Mouse (Mus musculus): Measurements from ENCODE around the gene Vwa7. TPM values are rescaled to one million over a fixed set of nuclear protein-coding genes. Genes with fewer than 3 reads are reported as not detected.

Gene Vwa7
- polyA plus RNA-seq, 1 experiment from 2014 or later = 0.12 TPM

GRCm38 (mm10) chr17:35049561-35050016 is 33.2 kb downstream of the Vwa7 start, which contains the start of gene Clic1:
Gene Clic1, plus strand, starts transcription at chr17:35049966.
- Histone ChIP-seq H3K9ac (ENCODE audit: low read depth, low read length) (peak within 1 kb of the TSS; percentile 92), H3K4me2 (replicated peaks; ENCODE audit: low read depth) (peak within 1 kb of the TSS; percentile 94), H3K36me3 (ENCODE audit: control insufficient read depth, insufficient read depth) (peaks cover 23% of the 10 kb centered on the region), H3K27ac (ENCODE audit: low read depth, low read length) (peak within 1 kb of the TSS; percentile 97), H3K9me3 (ENCODE audit: control insufficient read depth) (no peaks in the 10 kb centered on the region), H3K4me3 (ENCODE audit: low read depth, low read length) (peak within 1 kb of the TSS; percentile 69), H3K4me1 (replicated peaks; ENCODE audit: control insufficient read depth, insufficient read depth, low read length) (peaks cover 17% of the 10 kb centered on the region), H3K27me3 (replicated peaks; ENCODE audit: control insufficient read depth, insufficient read depth, low read length) (no peaks in the 10 kb centered on the region)
- ATAC-seq = peak; percentile 5; the same call in 1 of the 2 replicates
- TF ChIP-seq CTCF (IDR thresholded peaks at IDR 0.05; ENCODE audit: low read depth) = peak; percentile 67
- under 1% methylated on average over 11 of the region's 11 CpGs for WGBS

GRCm38 (mm10) chr17:35050126-35050750 is 33.9 kb downstream of the Vwa7 start:
- peaks cover 17% of the 10 kb centered on the region for H3K4me1 ChIP-seq (replicated peaks; ENCODE audit: control insufficient read depth, insufficient read depth, low read length)
- peak overlapping the region; percentile 94 for H3K4me2 ChIP-seq (replicated peaks; ENCODE audit: low read depth)
- no peaks in the 10 kb centered on the region for H3K9me3 ChIP-seq (ENCODE audit: control insufficient read depth)
- no peaks in the 10 kb centered on the region for H3K27me3 ChIP-seq (replicated peaks; ENCODE audit: control insufficient read depth, insufficient read depth, low read length)
- WGBS = under 1% methylated on average over 27 of the region's 27 CpGs
- peaks cover 30% of the 10 kb centered on the region for H3K36me3 ChIP-seq (ENCODE audit: control insufficient read depth, insufficient read depth)
- H3K9ac ChIP-seq (ENCODE audit: low read depth, low read length) = peak overlapping the region; percentile 92
- no peak for TF ChIP-seq CTCF (IDR thresholded peaks at IDR 0.05; ENCODE audit: low read depth)
- H3K4me3 ChIP-seq (ENCODE audit: low read depth, low read length) = peak overlapping the region; percentile 69
- H3K27ac ChIP-seq (ENCODE audit: low read depth, low read length) = peak overlapping the region; percentile 97
- peak; percentile 8; the same call in 1 of the 2 replicates for ATAC-seq

GRCm38 (mm10) chr17:35051156-35052086 is 35.0 kb downstream of the Vwa7 start:
- peaks cover 11% of the 10 kb centered on the region for H3K4me1 ChIP-seq (replicated peaks; ENCODE audit: control insufficient read depth, insufficient read depth, low read length)
- H3K4me3 ChIP-seq (ENCODE audit: low read depth, low read length) = peak overlapping the region; percentile 69
- no peak for TF ChIP-seq CTCF (IDR thresholded peaks at IDR 0.05; ENCODE audit: low read depth)
- H3K36me3 ChIP-seq (ENCODE audit: control insufficient read depth, insufficient read depth) = peaks cover 40% of the 10 kb centered on the region
- H3K9ac ChIP-seq (ENCODE audit: low read depth, low read length) = peak overlapping the region; percentile 78
- under 1% methylated on average over 21 of the region's 21 CpGs for WGBS
- H3K27ac ChIP-seq (ENCODE audit: low read depth, low read length) = peak overlapping the region; percentile 89
- ATAC-seq = peak; percentile 41
- no peaks in the 10 kb centered on the region for H3K9me3 ChIP-seq (ENCODE audit: control insufficient read depth)
- H3K27me3 ChIP-seq (replicated peaks; ENCODE audit: control insufficient read depth, insufficient read depth, low read length) = no peaks in the 10 kb centered on the region
- H3K4me2 ChIP-seq (replicated peaks; ENCODE audit: low read depth) = peak overlapping the region; percentile 94

- Histone ChIP-seq H3K4me3 (ENCODE audit: low read depth, low read length) (peak overlapping the region; percentile 69; the same call in 1 of the 2 replicates), H3K36me3 (ENCODE audit: control insufficient read depth, insufficient read depth) (peaks cover 47% of the 10 kb centered on the region), H3K27ac (ENCODE audit: low read depth, low read length) (peak overlapping the region; percentile 89), H3K4me1 (replicated peaks; ENCODE audit: control insufficient read depth, insufficient read depth, low read length) (peaks cover 9% of the 10 kb centered on the region), H3K27me3 (replicated peaks; ENCODE audit: control insufficient read depth, insufficient read depth, low read length) (no peaks in the 10 kb centered on the region), H3K4me2 (replicated peaks; ENCODE audit: low read depth) (peak overlapping the region; percentile 94), H3K9me3 (ENCODE audit: control insufficient read depth) (no peaks in the 10 kb centered on the region), H3K9ac (ENCODE audit: low read depth, low read length) (peak overlapping the region; percentile 78)
- 72% methylated on average over 12 of the region's 12 CpGs for WGBS
- no peak for ATAC-seq
- no peak for TF ChIP-seq CTCF (IDR thresholded peaks at IDR 0.05; ENCODE audit: low read depth)
Measured at GRCm38 (mm10) chr17:35052271-35052798, 36.0 kb downstream of the Vwa7 start.

- peaks cover 63% of the 10 kb centered on the region for H3K36me3 ChIP-seq (ENCODE audit: control insufficient read depth, insufficient read depth)
- no peak overlapping the region for H3K4me3 ChIP-seq (ENCODE audit: low read depth, low read length)
- H3K4me2 ChIP-seq (replicated peaks; ENCODE audit: low read depth) = no peak overlapping the region
- H3K27me3 ChIP-seq (replicated peaks; ENCODE audit: control insufficient read depth, insufficient read depth, low read length) = no peaks in the 10 kb centered on the region
- H3K4me1 ChIP-seq (replicated peaks; ENCODE audit: control insufficient read depth, insufficient read depth, low read length) = 0 out of 2 replicates have a peak, but pooled peaks cover 7% of the 10 kb centered on the region
- H3K9me3 ChIP-seq (ENCODE audit: control insufficient read depth) = no peaks in the 10 kb centered on the region
- H3K27ac ChIP-seq (ENCODE audit: low read depth, low read length) = no peak overlapping the region
- WGBS = 75% methylated on average over 7 of the region's 7 CpGs
- H3K9ac ChIP-seq (ENCODE audit: low read depth, low read length) = no peak overlapping the region
- TF ChIP-seq CTCF (IDR thresholded peaks at IDR 0.05; ENCODE audit: low read depth) = no peak
- ATAC-seq = no peak
Measured at GRCm38 (mm10) chr17:35055691-35056495, 39.5 kb downstream of the Vwa7 start.

All from intestine, postnatal 0 days (tissue).